Mouse (Mus musculus) lung, postnatal 0 days (tissue): ENCODE results near the gene Serhl.

ENCODE experiments used
- CTCF ChIP-seq: IDR thresholded peaks from 2 replicates; pipeline ENCODE4 v1.5.1; 2016; ENCODE audit warnings: antibody characterized with exemption, mild to moderate bottlenecking
- EP300 ChIP-seq: IDR thresholded peaks from 2 replicates; pipeline ENCODE4 v1.6.1; 2016; ENCODE audit warnings: antibody characterized with exemption, mild to moderate bottlenecking, control low read depth

DNA sequence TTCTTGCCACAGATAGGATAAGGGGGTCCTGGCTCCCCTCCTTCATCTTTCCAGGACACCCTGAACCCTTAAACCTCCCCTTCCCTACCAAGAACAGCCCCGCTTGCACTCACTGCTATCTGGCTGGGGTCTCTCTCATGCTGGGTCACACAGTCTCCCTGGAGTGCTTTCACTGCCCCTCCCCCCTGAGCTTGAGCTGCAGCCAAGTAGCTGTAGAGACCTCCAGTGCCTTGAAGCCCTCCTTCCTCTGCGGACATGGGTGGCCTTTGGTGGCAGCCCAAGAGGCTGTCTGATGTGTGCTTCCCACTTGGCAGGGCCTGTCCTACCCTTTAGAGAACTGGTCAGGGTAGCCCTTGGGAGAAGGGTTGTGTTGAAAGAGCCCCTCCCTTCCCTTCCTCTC, 49.1 kb upstream of the Serhl start:
- TF ChIP-seq CTCF, result no peak
- no peak for TF ChIP-seq EP300
